Mouse (Mus musculus) liver, postnatal 0 days (tissue): ENCODE results near the gene P3h2.

Experiments used
- CTCF ChIP-seq: sonication (generic); IDR thresholded peaks from 2 replicates; pipeline ENCODE4 v1.5.1; 2016; ENCODE audit warnings: antibody characterized with exemption, low read depth
- EP300 ChIP-seq: IDR thresholded peaks from 2 replicates; pipeline ENCODE4 v1.6.1; 2016; ENCODE audit warnings: antibody characterized with exemption, low read depth, mild to moderate bottlenecking

DNA sequence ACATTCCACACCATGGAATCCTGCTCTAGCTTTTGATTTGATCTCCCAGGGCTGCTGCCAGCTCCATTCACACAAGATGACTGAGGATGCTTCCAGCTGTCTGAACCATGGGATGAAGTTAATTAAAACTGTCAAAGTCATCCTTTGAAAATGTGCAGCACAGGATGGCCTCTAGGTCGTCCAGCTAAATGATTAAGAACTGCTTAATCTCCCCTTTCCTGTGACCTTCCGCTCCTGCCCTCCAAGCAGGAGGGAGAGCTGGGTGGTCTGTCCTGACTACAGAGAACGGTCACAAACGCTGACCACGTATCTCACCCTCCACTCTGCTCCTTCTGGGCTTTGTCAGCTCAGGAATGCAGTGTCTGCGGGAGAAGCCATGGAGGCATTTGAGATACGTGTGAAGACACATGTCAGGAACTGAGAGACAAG lies 26.6 kb downstream of the P3h2 start:
- TF ChIP-seq CTCF (no peak), EP300 (no peak)
